Mouse (Mus musculus) testis, postnatal 14 days (tissue): ENCODE data around the gene Olfr483.

Source experiments
- DNase-seq: peaks from one replicate; pipeline ENCODE4 v3.0.0; 2021; ENCODE audit warnings: low spot score

Olfr483 gene

DNA sequence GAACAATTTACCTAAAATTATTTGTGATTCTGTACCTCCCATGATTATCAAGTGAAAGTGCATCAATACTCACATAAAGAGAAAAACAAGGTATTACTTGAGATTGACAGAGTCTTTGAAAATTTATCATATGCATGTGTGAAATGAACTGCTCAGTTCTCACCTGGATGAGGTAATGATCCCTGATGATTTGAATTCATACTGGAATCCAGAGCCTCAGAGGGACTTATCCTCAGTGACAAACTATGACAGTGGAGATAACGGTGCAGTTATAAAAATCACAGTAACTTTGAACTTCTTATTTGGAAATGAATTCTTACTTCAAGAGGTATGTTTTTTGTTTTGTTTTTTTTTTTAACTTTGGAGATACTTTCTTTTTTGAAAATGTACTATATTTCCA is at the start of gene Olfr483:
TSS of gene Olfr483 (plus strand) at position 301 of the 400 bp plus-strand sequence.
- DNase-seq = no peak

DNA sequence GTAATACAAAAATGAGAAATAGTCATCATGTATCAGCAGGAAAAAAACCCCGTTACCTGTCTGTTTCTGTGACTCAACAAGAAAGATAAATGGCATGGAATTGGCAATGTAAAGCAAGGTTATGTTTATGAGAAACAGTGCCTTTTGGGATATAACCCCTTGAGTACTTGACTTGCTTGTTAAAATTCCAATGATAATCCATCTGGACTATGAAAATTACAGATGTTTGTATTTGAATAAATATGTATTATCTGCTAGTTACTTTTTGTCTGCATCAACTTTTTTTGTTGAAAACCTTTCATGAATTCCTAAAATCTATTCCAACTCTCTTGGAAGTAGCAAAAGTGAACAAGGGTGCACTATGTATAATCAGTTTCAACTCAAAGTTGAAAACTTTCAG is 33.4 kb upstream of the Olfr483 start, which contains the start of gene Olfr480:
TSS of gene Olfr480 (minus strand) at position 101 of the 400 bp plus-strand sequence.
- DNase-seq = no peak

DNA sequence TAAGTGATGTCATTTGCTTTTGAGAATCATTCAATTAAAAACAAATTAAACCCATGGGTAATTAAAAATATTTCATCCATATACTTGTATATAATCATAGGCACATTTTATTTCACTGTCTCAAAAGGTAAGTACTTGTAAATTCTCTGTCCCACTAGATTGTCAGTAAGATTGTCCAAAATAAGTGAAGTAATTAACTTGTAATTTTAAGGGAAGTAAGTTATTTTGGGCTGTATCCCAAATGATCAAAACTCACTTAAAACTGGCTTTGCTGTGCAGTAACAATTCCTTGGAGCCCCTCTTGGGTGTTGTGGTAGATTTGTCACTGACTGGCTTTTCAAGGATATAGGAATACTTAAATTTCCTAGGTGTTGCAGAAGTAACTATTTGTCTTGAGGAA is 21.1 kb upstream of the Olfr483 start, which contains the start of gene Olfr481:
TSS of gene Olfr481 (plus strand) at position 301 of the 400 bp plus-strand sequence.
- DNase-seq = no peak

DNA sequence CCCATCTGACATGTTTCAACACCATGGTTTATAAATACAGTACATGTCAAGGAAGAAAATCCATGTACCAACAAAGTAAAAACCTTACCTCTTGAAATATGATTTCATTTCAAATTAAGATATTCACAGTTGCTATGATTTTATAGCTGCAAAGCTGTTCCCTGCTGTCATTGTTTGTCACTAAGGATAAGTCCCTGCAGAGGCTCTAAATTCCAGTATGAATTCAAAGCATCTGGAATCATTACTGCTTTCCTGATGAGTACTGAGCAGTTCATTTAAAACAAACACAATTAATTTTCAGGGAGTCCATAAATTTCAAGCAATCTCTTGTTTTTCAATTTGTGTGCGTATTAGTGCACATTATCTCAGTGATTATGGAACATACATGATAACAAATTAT is 3.2 kb upstream of the Olfr483 start, which contains the start of gene Olfr482:
TSS of gene Olfr482 (minus strand) at position 101 of the 400 bp plus-strand sequence.
- no peak for DNase-seq

DNA sequence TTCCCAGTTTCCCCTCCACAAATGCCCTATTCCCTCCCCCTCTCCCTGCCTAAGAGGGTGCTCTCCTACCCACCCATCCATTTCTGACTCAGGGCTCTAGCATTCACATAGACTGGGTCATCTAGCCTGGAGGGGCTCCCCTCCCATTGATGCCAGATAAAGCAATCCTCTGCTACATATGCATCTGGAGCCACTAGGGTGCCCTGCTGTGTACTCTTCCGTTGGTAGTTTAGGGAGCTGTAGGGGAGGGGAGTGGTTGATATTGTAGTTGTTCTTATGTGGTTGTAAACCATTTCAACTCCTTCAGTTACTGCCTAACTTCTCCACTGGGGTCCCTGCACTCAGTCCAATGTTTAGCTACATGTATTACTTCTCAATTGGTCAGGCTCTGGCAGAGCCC is 20.0 kb downstream of the Olfr483 start:
- DNase-seq = no peak

DNA sequence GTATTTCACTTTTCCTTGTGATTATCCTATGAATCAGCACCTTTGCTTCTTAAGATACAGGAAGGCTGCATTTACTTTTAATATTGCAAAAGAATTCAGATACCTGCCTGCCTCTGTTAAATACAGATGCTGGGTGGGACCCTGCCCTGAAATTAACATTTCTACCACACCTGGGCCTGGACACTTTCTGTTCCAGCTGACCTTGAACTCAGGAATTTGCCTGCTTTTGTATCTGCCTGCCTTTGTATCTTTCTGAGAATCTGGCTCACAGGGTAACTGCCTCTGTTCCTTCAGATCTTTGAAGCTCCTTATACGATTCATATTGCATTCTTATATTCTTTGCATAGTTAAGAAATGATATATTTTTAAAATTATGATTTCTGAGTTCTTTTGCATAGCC is 20.8 kb downstream of the Olfr483 start:
- DNase-seq = no peak

DNA sequence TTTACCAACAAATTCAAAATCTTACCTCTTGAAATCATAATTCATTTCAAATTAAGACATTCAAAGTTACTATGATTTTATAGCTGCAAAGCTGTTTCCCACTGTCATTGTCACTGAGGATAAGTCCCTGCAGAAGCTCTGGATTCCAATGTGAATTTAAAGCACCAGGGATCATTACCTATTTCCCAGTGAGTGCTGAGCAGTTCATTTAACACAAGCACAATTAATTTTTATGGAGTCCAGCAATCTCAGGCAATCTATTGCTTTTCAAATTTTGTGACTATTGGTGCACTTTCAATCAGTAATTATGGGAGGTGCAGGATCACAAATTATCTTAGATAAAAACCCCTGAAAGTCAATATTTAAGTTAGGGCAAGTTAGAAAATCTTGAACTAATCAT is 26.7 kb downstream of the Olfr483 start, which contains the start of gene Olfr484:
TSS of gene Olfr484 (minus strand) at position 101 of the 400 bp plus-strand sequence.
- no peak for DNase-seq
